Mouse (Mus musculus): ENCODE data around the gene Tmprss13. TPM values are rescaled to one million over a fixed set of nuclear protein-coding genes. Genes with fewer than 3 reads are reported as not detected.

Tmprss13 gene
- total RNA-seq, 4 experiments from 2014 or later, result not detected

- DNase-seq (ENCODE audit: low spot score in 2 of 2), result no peak
Observed at GRCm38 (mm10) chr9:45380411-45381251, 61.7 kb downstream of the Tmprss13 start.

- peak in 1 of 2 experiments; percentile 28 for DNase-seq (ENCODE audit: low spot score in 2 of 2)
Observed at GRCm38 (mm10) chr9:45382336-45382735, 63.4 kb downstream of the Tmprss13 start.

- no peak for DNase-seq (ENCODE audit: low spot score in 2 of 2)
Observed at GRCm38 (mm10) chr9:45382834-45383233, 63.9 kb downstream of the Tmprss13 start.

- no peak for DNase-seq (ENCODE audit: low spot score in 2 of 2)
Observed at GRCm38 (mm10) chr9:45383883-45384282, 65.0 kb downstream of the Tmprss13 start.

GRCm38 (mm10) chr9:45386698-45387097 is 67.8 kb downstream of the Tmprss13 start:
- no peak for DNase-seq (ENCODE audit: low spot score in 2 of 2)

- DNase-seq (ENCODE audit: low spot score in 2 of 2), result peak; percentile 60 to 87
Observed at GRCm38 (mm10) chr9:45388385-45388994, 69.6 kb downstream of the Tmprss13 start.

GRCm38 (mm10) chr9:45389596-45389995 is 70.7 kb downstream of the Tmprss13 start:
- DNase-seq (ENCODE audit: low spot score in 2 of 2), result no peak

GRCm38 (mm10) chr9:45391299-45391698 is 72.4 kb downstream of the Tmprss13 start:
- DNase-seq (ENCODE audit: low spot score in 2 of 2), result no peak

- no peak for DNase-seq (ENCODE audit: low spot score in 2 of 2)
Observed at GRCm38 (mm10) chr9:45395218-45395617, 76.3 kb downstream of the Tmprss13 start.

GRCm38 (mm10) chr9:45395796-45396195 is 76.9 kb downstream of the Tmprss13 start:
- DNase-seq (ENCODE audit: low spot score in 2 of 2), result no peak

Other genes starting within 250 kb of the Tmprss13 start
- 1 to 10 TPM in 2 of 4 experiments, under 1 TPM in 1, not detected in 1; 0.74 to 1.5 (median 1.4) TPM for gene Jaml, start 239.9 kb upstream of the Tmprss13 start, total RNA-seq (2022)
- 100 to 1,000 TPM; 265 to 287 (median 277) TPM for gene Scn2b, start 201.3 kb upstream of the Tmprss13 start, total RNA-seq (2022)
- 100 to 1,000 TPM; 160 to 218 (median 183) TPM for gene Scn4b, start 180.7 kb upstream of the Tmprss13 start, total RNA-seq (2022)
- 1 to 10 TPM; 1.6 to 1.9 (median 1.7) TPM for gene BC049352, start 137.1 kb upstream of the Tmprss13 start, total RNA-seq (2022)
- gene Tmprss4, start 115.0 kb upstream of the Tmprss13 start, total RNA-seq (2022), result under 1 TPM in 3 of 4 experiments, not detected in 1; 0.16 to 0.66 (median 0.30) TPM
- 1 to 10 TPM; 3.2 to 8.3 (median 4.9) TPM for gene Il10ra, start 50.0 kb upstream of the Tmprss13 start, total RNA-seq (2022)
- 100 to 1,000 TPM; 102 to 119 (median 108) TPM for gene Fxyd6, start 51.1 kb downstream of the Tmprss13 start, total RNA-seq (2022)
- 10 to 100 TPM in 1 of 4 experiments, 1 to 10 TPM in 3; 6.5 to 11.3 (median 7.9) TPM for gene Fxyd2, start 80.6 kb downstream of the Tmprss13 start, total RNA-seq (2022)
- gene Dscaml1, start 107.5 kb downstream of the Tmprss13 start, total RNA-seq (2022), result 10 to 100 TPM; 42.5 to 65.6 (median 47.0) TPM

Measured in left cerebral cortex, adult 8-10 months (tissue).